Mouse (Mus musculus) G1E (cell line): ENCODE results near the gene Rcan2.

ENCODE experiments used
- CTCF ChIP-seq: IDR thresholded peaks from 2 replicates; pipeline ENCODE4 v1.5.1; 2012; ENCODE audit warnings: low read depth, low read length, inconsistent platforms, mixed read lengths
- GATA1 ChIP-seq: IDR thresholded peaks from 2 replicates; pipeline ENCODE4 v1.6.1; 2012; ENCODE audit warnings: borderline replicate concordance, low read length, inconsistent platforms, mixed read lengths
- GATA2 ChIP-seq: IDR thresholded peaks from 2 replicates; pipeline ENCODE4 v1.6.1; 2012; ENCODE audit warnings: low read depth, low read length, inconsistent platforms, borderline replicate concordance
- POLR2AphosphoS5 ChIP-seq: IDR thresholded peaks from 2 replicates; pipeline ENCODE4 v1.6.1; 2012; ENCODE audit warnings: low read depth, low read length, inconsistent platforms; ENCODE audit not compliant: insufficient replicate concordance
- TAL1 ChIP-seq: conservative IDR thresholded peaks from 2 replicates; pipeline ENCODE4 v1.6.1; 2012; ENCODE audit warnings: low read depth, low read length, inconsistent platforms, mixed read lengths

GRCm38 (mm10) chr17:44013756-44014510 is 212.8 kb downstream of the Rcan2 start:
- TF ChIP-seq GATA1, result no peak
- TF ChIP-seq CTCF, result no peak
- no peak for TF ChIP-seq POLR2AphosphoS5
- no peak for TF ChIP-seq TAL1
- TF ChIP-seq GATA2, result no peak
